Mouse (Mus musculus): Measurements from ENCODE around the gene Spock1. TPM values are rescaled to one million over a fixed set of nuclear protein-coding genes. Genes with fewer than 3 reads are reported as not detected.
A peak's percentile ranks its signal among the peaks of the same experiment; 100 is the strongest.

The Spock1 gene
- polyA plus RNA-seq, 1 experiment from 2014 or later: 111 TPM

GRCm38 (mm10) chr13:57585131-57585530 lies 323.0 kb downstream of the Spock1 start:
- Histone ChIP-seq H3K4me1 (peaks cover 30% of the 10 kb centered on the region), H3K27ac (replicated peaks) (no peak overlapping the region), H3K9me3 (replicated peaks) (no peaks in the 10 kb centered on the region), H3K36me3 (no peaks in the 10 kb centered on the region; the same call in 1 of the 2 replicates), H3K9ac (replicated peaks) (no peak overlapping the region), H3K27me3 (replicated peaks) (no peaks in the 10 kb centered on the region), H3K4me2 (no peak overlapping the region), H3K4me3 (replicated peaks) (no peak overlapping the region)
- 36% methylated on average over 3 of the region's 3 CpGs for WGBS
- no peak for ATAC-seq (ENCODE audit: low FRiP score)

DNA sequence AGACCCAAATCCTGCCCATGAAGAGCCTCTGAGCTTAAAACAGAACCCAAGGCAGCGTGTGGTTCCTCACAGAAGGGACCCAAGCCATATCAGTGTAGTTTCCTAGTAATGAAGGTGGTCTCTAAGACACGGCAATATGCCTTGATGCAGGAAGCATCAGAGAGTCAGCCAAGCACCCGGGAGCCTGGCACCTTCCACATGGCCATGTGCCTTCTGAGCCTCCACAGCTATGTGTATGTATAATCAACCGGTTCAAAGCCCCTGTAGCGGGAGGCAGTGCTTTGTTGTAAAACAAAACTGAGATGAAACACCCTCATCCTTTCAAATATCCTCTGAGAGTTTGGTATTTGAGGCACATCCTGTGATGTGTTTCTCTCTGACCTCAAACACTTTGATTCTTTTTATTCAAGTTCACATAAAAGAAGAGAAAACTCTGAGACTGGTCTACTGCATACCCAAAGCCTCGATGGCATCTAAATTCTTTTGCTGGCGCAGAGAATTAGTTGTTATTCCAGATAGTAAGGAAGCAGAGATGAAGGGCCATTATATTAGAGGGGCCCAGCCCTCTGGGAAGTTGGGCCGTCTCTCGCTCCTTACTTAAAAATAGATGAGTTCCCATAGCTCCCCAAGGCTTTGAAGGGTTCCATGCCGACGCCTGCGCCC lies 325.7 kb downstream of the Spock1 start:
- WGBS: 67% methylated on average over 12 of the region's 12 CpGs
- no peak for ATAC-seq (ENCODE audit: low FRiP score)
- Histone ChIP-seq H3K36me3 (no peaks in the 10 kb centered on the region; the same call in 1 of the 2 replicates), H3K9me3 (replicated peaks) (no peaks in the 10 kb centered on the region), H3K9ac (replicated peaks) (no peak overlapping the region), H3K4me1 (peaks cover 13% of the 10 kb centered on the region; the same call in 1 of the 2 replicates), H3K4me2 (no peak overlapping the region), H3K4me3 (replicated peaks) (no peak overlapping the region), H3K27ac (replicated peaks) (no peak overlapping the region), H3K27me3 (replicated peaks) (no peaks in the 10 kb centered on the region)

DNA sequence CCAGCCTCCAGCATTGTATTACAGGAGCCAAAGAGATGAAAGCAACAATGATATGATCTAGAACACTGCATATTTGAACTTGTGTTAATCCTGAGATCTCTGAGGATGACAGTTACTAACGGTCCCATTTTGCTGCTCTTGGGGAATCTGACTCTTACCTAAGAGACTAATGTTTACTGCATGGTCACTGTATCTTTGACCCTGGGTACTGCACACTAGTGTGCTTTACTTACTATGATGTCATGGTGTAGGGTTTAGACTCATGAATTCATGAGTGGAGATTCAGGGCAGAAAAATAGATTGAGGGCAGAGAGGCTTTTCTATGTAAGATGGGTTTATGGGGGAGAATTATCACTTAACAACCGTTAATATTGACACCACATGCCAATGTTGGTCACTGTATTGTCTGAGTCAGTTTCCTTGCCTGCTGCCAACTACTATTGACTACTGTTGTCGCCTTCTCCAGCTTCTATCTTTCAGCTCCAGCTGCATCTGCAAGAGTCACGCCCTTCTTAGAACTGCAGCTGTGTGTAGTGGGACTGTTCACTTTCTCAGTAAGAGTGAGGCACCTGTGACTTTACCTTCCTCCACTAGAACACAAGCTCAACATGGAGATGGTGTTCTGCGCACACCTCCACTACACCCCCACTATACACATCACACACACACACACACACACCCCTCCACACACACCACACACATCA lies 330.4 kb downstream of the Spock1 start:
- H3K4me2 ChIP-seq: no peak overlapping the region
- H3K9ac ChIP-seq (replicated peaks): no peak overlapping the region
- peaks cover 11% of the 10 kb centered on the region; the same call in 1 of the 2 replicates for H3K4me1 ChIP-seq
- H3K27ac ChIP-seq (replicated peaks): no peak overlapping the region
- no peaks in the 10 kb centered on the region for H3K36me3 ChIP-seq
- no peak overlapping the region for H3K4me3 ChIP-seq (replicated peaks)
- H3K27me3 ChIP-seq (replicated peaks): no peaks in the 10 kb centered on the region
- no peak for ATAC-seq (ENCODE audit: low FRiP score)
- 96% methylated on average over 5 of the region's 5 CpGs for WGBS
- no peaks in the 10 kb centered on the region for H3K9me3 ChIP-seq (replicated peaks)

DNA sequence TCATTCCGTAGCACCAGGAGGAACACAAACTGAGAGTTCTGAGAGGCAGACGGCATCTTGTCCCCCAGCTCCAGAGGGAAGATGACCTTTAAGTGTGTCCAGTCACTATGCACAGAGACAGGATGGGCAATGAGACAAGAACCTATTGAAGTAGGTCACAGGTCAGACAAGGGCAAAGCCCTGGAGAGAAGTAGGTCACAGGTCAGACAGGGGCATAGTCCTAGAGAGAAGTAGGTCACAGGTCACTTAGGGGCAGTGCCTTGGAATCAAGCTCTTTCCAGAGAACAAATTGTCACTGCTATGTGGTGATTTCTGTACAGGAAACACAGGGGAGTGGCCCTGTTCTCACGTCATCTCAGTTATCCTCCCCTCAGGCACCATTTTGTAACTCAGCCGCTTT lies 334.6 kb downstream of the Spock1 start:
- Histone ChIP-seq H3K9me3 (replicated peaks) (no peaks in the 10 kb centered on the region), H3K9ac (replicated peaks) (no peak overlapping the region), H3K36me3 (no peaks in the 10 kb centered on the region), H3K27me3 (replicated peaks) (no peaks in the 10 kb centered on the region), H3K4me2 (no peak overlapping the region), H3K4me3 (replicated peaks) (no peak overlapping the region), H3K4me1 (no peaks in the 10 kb centered on the region), H3K27ac (replicated peaks) (no peak overlapping the region)
- WGBS: 62% methylated on average over 4 of the region's 4 CpGs
- ATAC-seq (ENCODE audit: low FRiP score): no peak

GRCm38 (mm10) chr13:57568404-57568803 lies 339.7 kb downstream of the Spock1 start:
- WGBS: 88% methylated on average over 8 of the region's 8 CpGs
- H3K4me1 ChIP-seq: peaks cover 5% of the 10 kb centered on the region; the same call in 1 of the 2 replicates
- no peak overlapping the region for H3K9ac ChIP-seq (replicated peaks)
- no peak overlapping the region for H3K4me2 ChIP-seq
- no peak overlapping the region for H3K27ac ChIP-seq (replicated peaks)
- H3K36me3 ChIP-seq: no peaks in the 10 kb centered on the region
- no peaks in the 10 kb centered on the region for H3K9me3 ChIP-seq (replicated peaks)
- H3K4me3 ChIP-seq (replicated peaks): no peak overlapping the region
- no peaks in the 10 kb centered on the region for H3K27me3 ChIP-seq (replicated peaks)
- no peak for ATAC-seq (ENCODE audit: low FRiP score)

GRCm38 (mm10) chr13:57555186-57555585 lies 352.9 kb downstream of the Spock1 start:
- 66% methylated on average over 4 of the region's 4 CpGs for WGBS
- ATAC-seq (ENCODE audit: low FRiP score): no peak
- Histone ChIP-seq H3K36me3 (no peaks in the 10 kb centered on the region), H3K4me1 (no peaks in the 10 kb centered on the region), H3K27me3 (replicated peaks) (no peaks in the 10 kb centered on the region), H3K9me3 (replicated peaks) (no peaks in the 10 kb centered on the region), H3K4me2 (no peak overlapping the region), H3K4me3 (replicated peaks) (no peak overlapping the region), H3K27ac (replicated peaks) (no peak overlapping the region), H3K9ac (replicated peaks) (no peak overlapping the region)

- Histone ChIP-seq H3K4me3 (replicated peaks) (no peak overlapping the region), H3K36me3 (no peaks in the 10 kb centered on the region), H3K27ac (replicated peaks) (no peak overlapping the region), H3K9me3 (replicated peaks) (no peaks in the 10 kb centered on the region), H3K4me1 (peaks cover 10% of the 10 kb centered on the region), H3K9ac (replicated peaks) (no peak overlapping the region), H3K4me2 (no peak overlapping the region), H3K27me3 (replicated peaks) (no peaks in the 10 kb centered on the region)
- 0 out of 2 replicates have a peak, but pooled peaks have one; percentile 35 for ATAC-seq (ENCODE audit: low FRiP score)
- WGBS: 34% methylated on average over 5 of the region's 5 CpGs
Measured at GRCm38 (mm10) chr13:57549743-57550142, 358.4 kb downstream of the Spock1 start.

- 69% methylated on average over 8 of the region's 8 CpGs for WGBS
- H3K36me3 ChIP-seq: no peaks in the 10 kb centered on the region
- H3K27me3 ChIP-seq (replicated peaks): no peaks in the 10 kb centered on the region
- H3K4me2 ChIP-seq: no peak overlapping the region
- no peak overlapping the region for H3K9ac ChIP-seq (replicated peaks)
- H3K4me1 ChIP-seq: 0 out of 2 replicates have a peak, but pooled peaks cover 3% of the 10 kb centered on the region
- no peak overlapping the region for H3K4me3 ChIP-seq (replicated peaks)
- ATAC-seq (ENCODE audit: low FRiP score): no peak
- H3K27ac ChIP-seq (replicated peaks): no peak overlapping the region
- no peaks in the 10 kb centered on the region for H3K9me3 ChIP-seq (replicated peaks)
Measured at GRCm38 (mm10) chr13:57536988-57537547, 371.1 kb downstream of the Spock1 start.

- Histone ChIP-seq H3K4me3 (replicated peaks) (no peak overlapping the region), H3K9ac (replicated peaks) (no peak overlapping the region), H3K9me3 (replicated peaks) (no peaks in the 10 kb centered on the region), H3K36me3 (no peaks in the 10 kb centered on the region), H3K4me2 (no peak overlapping the region), H3K27ac (replicated peaks) (no peak overlapping the region), H3K27me3 (replicated peaks) (no peaks in the 10 kb centered on the region), H3K4me1 (peaks cover 11% of the 10 kb centered on the region)
- no peak for ATAC-seq (ENCODE audit: low FRiP score)
- WGBS: 89% methylated on average over 7 of the region's 7 CpGs
Measured at GRCm38 (mm10) chr13:57534325-57534724, 373.8 kb downstream of the Spock1 start.

DNA sequence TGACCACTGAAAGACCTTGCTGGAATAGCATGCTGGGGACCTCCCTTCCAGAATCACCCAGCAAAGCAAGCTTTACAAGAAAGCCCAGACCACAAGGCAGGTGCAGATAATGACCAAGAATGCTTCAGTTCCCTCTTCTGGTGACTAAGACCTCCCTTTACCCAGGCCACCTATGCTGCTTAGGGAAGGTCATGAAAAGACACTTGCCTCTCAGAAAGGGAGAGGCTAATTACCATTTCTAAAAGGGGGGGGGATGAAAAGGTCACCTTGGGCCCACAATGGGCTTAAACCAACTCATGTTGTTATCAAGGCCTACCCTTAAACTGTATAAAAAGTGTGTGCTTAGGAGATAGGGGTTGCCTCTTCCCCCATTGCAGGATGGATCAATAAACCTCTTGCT lies 382.2 kb downstream of the Spock1 start:
- no peak overlapping the region for H3K9ac ChIP-seq (replicated peaks)
- no peaks in the 10 kb centered on the region for H3K36me3 ChIP-seq
- no peak for ATAC-seq (ENCODE audit: low FRiP score)
- peaks cover 8% of the 10 kb centered on the region for H3K4me1 ChIP-seq
- H3K27ac ChIP-seq (replicated peaks): no peak overlapping the region
- H3K9me3 ChIP-seq (replicated peaks): no peaks in the 10 kb centered on the region
- H3K27me3 ChIP-seq (replicated peaks): no peaks in the 10 kb centered on the region
- no peak overlapping the region for H3K4me2 ChIP-seq
- H3K4me3 ChIP-seq (replicated peaks): no peak overlapping the region

DNA sequence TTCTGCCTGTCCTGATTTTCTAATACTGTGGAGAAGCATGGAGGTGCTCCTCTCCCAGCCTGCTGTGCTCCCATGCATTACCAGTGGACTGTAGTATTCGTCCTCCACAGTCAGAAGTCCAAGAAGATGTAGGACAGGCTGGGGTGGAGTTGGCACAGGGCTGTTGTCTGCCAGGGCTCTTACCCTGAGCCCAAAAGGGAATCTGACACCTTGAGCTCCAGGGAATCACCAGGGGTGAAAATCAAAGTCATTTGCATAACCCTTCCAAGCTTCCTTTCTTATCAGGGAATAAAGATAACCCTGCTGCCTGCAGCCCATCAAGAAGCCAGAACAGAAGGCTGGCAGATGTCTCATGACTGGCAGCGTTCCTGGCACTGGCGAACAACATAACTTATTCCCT lies 383.6 kb downstream of the Spock1 start:
- Histone ChIP-seq H3K27me3 (replicated peaks) (no peaks in the 10 kb centered on the region), H3K36me3 (no peaks in the 10 kb centered on the region), H3K27ac (replicated peaks) (no peak overlapping the region), H3K9me3 (replicated peaks) (no peaks in the 10 kb centered on the region), H3K9ac (replicated peaks) (no peak overlapping the region), H3K4me2 (no peak overlapping the region), H3K4me3 (replicated peaks) (no peak overlapping the region), H3K4me1 (peaks cover 12% of the 10 kb centered on the region)
- ATAC-seq (ENCODE audit: low FRiP score): no peak
- 86% methylated on average over 3 of the region's 3 CpGs for WGBS

- no peaks in the 10 kb centered on the region for H3K36me3 ChIP-seq
Measured at GRCm38 (mm10) chr13:57523366-57523765, 384.8 kb downstream of the Spock1 start.

More at GRCm38 (mm10) chr13:57523366-57523765, 384.8 kb downstream of the Spock1 start:
- 85% methylated on average over 5 of the region's 5 CpGs for WGBS
- Histone ChIP-seq H3K27me3 (replicated peaks) (no peaks in the 10 kb centered on the region), H3K9me3 (replicated peaks) (no peaks in the 10 kb centered on the region), H3K4me1 (peaks cover 14% of the 10 kb centered on the region), H3K4me2 (no peak overlapping the region), H3K9ac (replicated peaks) (no peak overlapping the region), H3K27ac (replicated peaks) (no peak overlapping the region), H3K4me3 (replicated peaks) (no peak overlapping the region)
- ATAC-seq (ENCODE audit: low FRiP score): no peak
